ENCODE assay signal across 10 mouse cellular contexts in genomic region chr13:45524305-45524704, GRCm38 (mm10). TPM values are rescaled to one million over a fixed set of nuclear protein-coding genes. Genes with fewer than 3 reads are reported as not detected.
DNase-seq lines count a peak whose midpoint lies in the region; ATAC-seq and TF ChIP-seq lines count a peak whose summit lies in the region.
"Had no signal": no experiment of that assay in that cellular context is flagged by ENCODE, and none has a peak within 500 bp of the region (broad histone marks: within the 10 kb centered on the region; RNA-seq: fewer than 3 reads in every experiment).

No protein-coding gene starts in this region.

- H3K9ac ChIP-seq in heart, embryonic 16.5 days (ENCODE audit: low read length): no peak overlapping the region
- no peak overlapping the region for H3K9ac ChIP-seq in stomach, postnatal 0 days (ENCODE audit: low read length)
- H3K9ac ChIP-seq: lung, embryonic 14.5 days had no signal

- ATAC-seq in heart, embryonic 16.5 days (replicated peaks; ENCODE audit: extremely low read depth, insufficient read depth, low FRiP score): no peak
- ATAC-seq in stomach, postnatal 0 days (ENCODE audit: low FRiP score, low TSS enrichment): no peak

- no peaks in the 10 kb centered on the region for H3K27me3 ChIP-seq in heart, embryonic 16.5 days (ENCODE audit: control insufficient read depth, insufficient read depth, low read length)
- no peaks in the 10 kb centered on the region for H3K27me3 ChIP-seq in stomach, postnatal 0 days (ENCODE audit: control insufficient read depth, insufficient read depth, low read length)

- no peak for TF ChIP-seq CTCF in layer of hippocampus, adult 2 months (conservative IDR thresholded peaks at IDR 0.05)
- TF ChIP-seq CTCF in stomach, postnatal 0 days (IDR thresholded peaks at IDR 0.05; ENCODE audit: low read depth): no peak

- H3K9me3 ChIP-seq in heart, embryonic 16.5 days (replicated peaks; ENCODE audit: control insufficient read depth, low read length): no peaks in the 10 kb centered on the region
- H3K9me3 ChIP-seq in stomach, postnatal 0 days (ENCODE audit: control insufficient read depth, low read length): no peaks in the 10 kb centered on the region

- peaks cover 27% of the 10 kb centered on the region for H3K36me3 ChIP-seq in heart, embryonic 16.5 days (ENCODE audit: control insufficient read depth, insufficient read depth)
- H3K36me3 ChIP-seq in stomach, postnatal 0 days (ENCODE audit: control insufficient read depth, insufficient read depth, low read length): no peaks in the 10 kb centered on the region

- TF ChIP-seq EP300 in stomach, postnatal 0 days (optimal IDR thresholded peaks at IDR 0.05): no peak

- peak; percentile 50 for DNase-seq in left cerebral cortex, postnatal 4 days
- DNase-seq in left cerebral cortex, postnatal 36 days (ENCODE audit: low spot score in 2 of 2): no peak
- DNase-seq in adrenal gland, postnatal 36 days: peak; percentile 60 to 73
- DNase-seq in kidney, postnatal 36 days: peak; percentile 52 to 73
- no peak for DNase-seq in layer of hippocampus, adult 11-12 months (ENCODE audit: low spot score)
- no peak for DNase-seq in layer of hippocampus, adult 2 months (ENCODE audit: low spot score in 2 of 2)
- no peak for DNase-seq in stomach, postnatal 0 days (ENCODE audit: low spot score)
- DNase-seq: layer of hippocampus, adult 9-11 months; lung, embryonic 14.5 days had no signal

- no peak overlapping the region for H3K4me3 ChIP-seq in heart, embryonic 16.5 days (ENCODE audit: low read length)
- H3K4me3 ChIP-seq in layer of hippocampus, adult 2 months: no peak overlapping the region
- no peak overlapping the region for H3K4me3 ChIP-seq in stomach, postnatal 0 days (ENCODE audit: low read depth, low read length)

- peaks cover 41% of the 10 kb centered on the region for H3K4me1 ChIP-seq in heart, embryonic 16.5 days (ENCODE audit: control insufficient read depth, insufficient read depth, low read length)
- H3K4me1 ChIP-seq in stomach, postnatal 0 days (replicated peaks; ENCODE audit: control insufficient read depth, insufficient read depth): no peaks in the 10 kb centered on the region

- intact Hi-C loops in left cerebral cortex, postnatal 4 days (cut with DNase I): no loop called here
- intact Hi-C loops in left cerebral cortex, postnatal 36 days (cut with DNase I): no loop called here

- peak overlapping the region; percentile 69 for H3K27ac ChIP-seq in heart, embryonic 16.5 days (ENCODE audit: low read length)
- H3K27ac ChIP-seq in layer of hippocampus, adult 2 months: no peak overlapping the region
- H3K27ac ChIP-seq in stomach, postnatal 0 days (replicated peaks): no peak overlapping the region

- H3K4me2 ChIP-seq in heart, embryonic 16.5 days (ENCODE audit: low read depth, low read length): no peak overlapping the region
- no peak overlapping the region for H3K4me2 ChIP-seq in stomach, postnatal 0 days (replicated peaks; ENCODE audit: low read depth)
- H3K4me2 ChIP-seq: lung, embryonic 14.5 days had no signal

- WGBS in heart, embryonic 16.5 days: 37% methylated on average over 3 of the region's 3 CpGs
- 52% methylated on average over 3 of the region's 3 CpGs for WGBS in stomach, postnatal 0 days

RNA-seq across cellular contexts. Expression of gene Gmpr, which starts 17.1 kb away (rescaled TPM):
- 10 to 100 TPM; 16.2 to 17.5 TPM for total RNA-seq in left cerebral cortex, postnatal 4 days (2021)
- 10 to 100 TPM; 46.6 to 55.4 TPM for total RNA-seq in left cerebral cortex, postnatal 36 days (2021)
- total RNA-seq in adrenal gland, postnatal 36 days (2021): 10 to 100 TPM; 16.9 to 34.3 TPM
- 213 and 219 TPM in 2 replicates for polyA plus RNA-seq in heart, embryonic 16.5 days (2015; fragmentation: Nextera tagmentation; extraction: Ambion mirVana)
- total RNA-seq in layer of hippocampus, adult 2 months (2021): 10 to 100 TPM; 63.7 to 66.9 TPM
- polyA plus RNA-seq in stomach, postnatal 0 days (2015; fragmentation: Nextera tagmentation; extraction: Ambion mirVana): 38.7 and 40.3 TPM in 2 replicates

Comparison
In these comparisons a context has a peak if more than half of its experiments do, and no peak if none do; other contexts are left out.
1. DNase-seq: peak in left cerebral cortex, postnatal 4 days (single experiment), adrenal gland, postnatal 36 days (2 of 2) and kidney, postnatal 36 days (2 of 2); none in left cerebral cortex, postnatal 36 days (0 of 2), layer of hippocampus, adult 11-12 months (single experiment), layer of hippocampus, adult 2 months (0 of 2) and stomach, postnatal 0 days (single experiment).